Mouse (Mus musculus): ENCODE data around the gene Cables2. TPM values are rescaled to one million over a fixed set of nuclear protein-coding genes. Genes with fewer than 3 reads are reported as not detected.

Cables2 gene
- total RNA-seq, 1 experiment from 2014 or later = 19.6 TPM

- DNase-seq = peak; percentile 53
These were observed 48.1 kb downstream of the Cables2 start for GRCm38 (mm10) chr2:180225044-180225761.

GRCm38 (mm10) chr2:180224647-180225043 is 48.7 kb downstream of the Cables2 start:
- no peak for DNase-seq

GRCm38 (mm10) chr2:180222250-180222649 is 51.0 kb downstream of the Cables2 start:
- DNase-seq = no peak

GRCm38 (mm10) chr2:180221051-180221450 is 52.2 kb downstream of the Cables2 start:
- no peak for DNase-seq

- no peak for DNase-seq
These were observed 53.1 kb downstream of the Cables2 start for GRCm38 (mm10) chr2:180220165-180220564.

GRCm38 (mm10) chr2:180219145-180219943 is 54.0 kb downstream of the Cables2 start:
- DNase-seq = no peak

- peak; percentile 44 for DNase-seq
These were observed 54.6 kb downstream of the Cables2 start for GRCm38 (mm10) chr2:180218677-180219076.

- DNase-seq = no peak
These were observed 55.1 kb downstream of the Cables2 start for GRCm38 (mm10) chr2:180218241-180218640.

- peak; percentile 76 for DNase-seq
These were observed 55.7 kb downstream of the Cables2 start for GRCm38 (mm10) chr2:180217587-180217986.

GRCm38 (mm10) chr2:180216921-180217320 is 56.4 kb downstream of the Cables2 start:
- no peak for DNase-seq

- peak; percentile 82 for DNase-seq
These were observed 57.3 kb downstream of the Cables2 start for GRCm38 (mm10) chr2:180215951-180216350.

- peak; percentile 54 for DNase-seq
These were observed 58.3 kb downstream of the Cables2 start for GRCm38 (mm10) chr2:180215011-180215461.

GRCm38 (mm10) chr2:180214352-180214978 is 58.8 kb downstream of the Cables2 start:
- DNase-seq = peak; percentile 55

GRCm38 (mm10) chr2:180212255-180212654 is 61.0 kb downstream of the Cables2 start:
- DNase-seq = no peak

- DNase-seq = no peak
These were observed 64.3 kb downstream of the Cables2 start for GRCm38 (mm10) chr2:180208976-180209375.

Small RNA genes lying within 50 kb of the gene (microRNA-seq; reads per million reads assigned to microRNA genes)
- gene Mir3091 = 0 reads per million in 2 experiments

Other genes starting within 250 kb of the Cables2 start
- gene Lsm14b, start 248.5 kb downstream of the Cables2 start, total RNA-seq (2021) = 45.1 and 47.4 TPM in 2 replicates
- gene Psma7, start 231.1 kb downstream of the Cables2 start, total RNA-seq (2021) = 240 and 254 TPM in 2 replicates
- gene Ss18l1, start 231.0 kb downstream of the Cables2 start, total RNA-seq (2021) = 10.9 and 13.6 TPM in 2 replicates
- 21.4 and 23.1 TPM in 2 replicates for gene Mtg2, start 202.9 kb downstream of the Cables2 start, total RNA-seq (2021)
- gene Hrh3, start 169.0 kb downstream of the Cables2 start, total RNA-seq (2021) = 0.49 TPM in 1 of 2 replicates, not detected in the other
- gene Osbpl2, start 154.2 kb downstream of the Cables2 start, total RNA-seq (2021) = 47.2 and 48.9 TPM in 2 replicates
- 132 and 145 TPM in 2 replicates for gene Adrm1, start 102.0 kb downstream of the Cables2 start, total RNA-seq (2021)
- 29.3 and 38.0 TPM in 2 replicates for gene Lama5, start 47.6 kb downstream of the Cables2 start, total RNA-seq (2021)
- 728 and 789 TPM in 2 replicates for gene Rps21, start 16.1 kb downstream of the Cables2 start, total RNA-seq (2021)
- not detected in 2 replicates for gene Rbbp8nl, start 16.4 kb upstream of the Cables2 start, total RNA-seq (2021)
- gene Gata5, start 61.2 kb upstream of the Cables2 start, total RNA-seq (2021) = 0.29 TPM in 1 of 2 replicates, not detected in the other
- gene Slco4a1, start 182.7 kb upstream of the Cables2 start, total RNA-seq (2021) = 1.5 and 3.9 TPM in 2 replicates
- not detected in 2 replicates for gene Ntsr1, start 226.5 kb upstream of the Cables2 start, total RNA-seq (2021)

All from adrenal gland, postnatal 25 days (tissue).